Mouse (Mus musculus): ENCODE results near the gene AC140267.1. TPM values are rescaled to one million over a fixed set of nuclear protein-coding genes. Genes with fewer than 3 reads are reported as not detected.

The AC140267.1 gene
- polyA plus RNA-seq, 1 experiment from 2014 or later = not detected

DNA sequence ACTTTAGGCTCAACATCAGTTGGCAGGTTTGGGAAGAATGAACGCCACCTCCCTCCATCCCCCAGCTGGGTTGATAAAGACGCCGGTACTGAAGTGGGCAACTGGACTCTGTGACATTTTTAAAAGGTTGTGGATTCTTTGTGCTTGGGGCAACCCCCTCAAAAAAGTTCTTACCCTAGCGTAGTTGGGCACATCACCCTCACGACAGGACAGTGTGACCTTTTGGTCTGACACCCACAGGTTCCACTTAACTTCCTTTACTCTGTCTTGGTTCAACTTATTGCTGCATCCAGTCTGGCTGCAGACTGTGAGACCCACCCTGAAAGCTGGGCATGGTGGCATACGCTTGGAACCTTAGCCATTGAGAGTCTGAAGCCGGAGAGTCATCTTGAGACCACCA lies 11.9 kb upstream of the AC140267.1 start:
- TF ChIP-seq CTCF (IDR thresholded peaks at IDR 0.05; ENCODE audit: low read depth) (no peak), EP300 (IDR thresholded peaks at IDR 0.05; ENCODE audit: low read depth) (no peak)
- no peak overlapping the region for H3K4me2 ChIP-seq (ENCODE audit: low read depth, low read length)
- H3K36me3 ChIP-seq (replicated peaks; ENCODE audit: insufficient read depth, low read length) = no peaks in the 10 kb centered on the region
- peaks cover 11% of the 10 kb centered on the region for H3K4me1 ChIP-seq (ENCODE audit: insufficient read depth)
- H3K9me3 ChIP-seq (ENCODE audit: low read length) = no peaks in the 10 kb centered on the region
- ATAC-seq (no peak), DNase-seq (no peak)
- no peaks in the 10 kb centered on the region for H3K27me3 ChIP-seq (ENCODE audit: insufficient read depth, low read length)
- 79% methylated on average over 7 of the region's 7 CpGs for WGBS (ENCODE audit: insufficient replicate concordance)
- H3K9ac ChIP-seq (replicated peaks) = no peak overlapping the region
- H3K27ac ChIP-seq (ENCODE audit: low read depth) = no peak overlapping the region
- H3K4me3 ChIP-seq (ENCODE audit: low read depth, low read length) = no peak overlapping the region

DNA sequence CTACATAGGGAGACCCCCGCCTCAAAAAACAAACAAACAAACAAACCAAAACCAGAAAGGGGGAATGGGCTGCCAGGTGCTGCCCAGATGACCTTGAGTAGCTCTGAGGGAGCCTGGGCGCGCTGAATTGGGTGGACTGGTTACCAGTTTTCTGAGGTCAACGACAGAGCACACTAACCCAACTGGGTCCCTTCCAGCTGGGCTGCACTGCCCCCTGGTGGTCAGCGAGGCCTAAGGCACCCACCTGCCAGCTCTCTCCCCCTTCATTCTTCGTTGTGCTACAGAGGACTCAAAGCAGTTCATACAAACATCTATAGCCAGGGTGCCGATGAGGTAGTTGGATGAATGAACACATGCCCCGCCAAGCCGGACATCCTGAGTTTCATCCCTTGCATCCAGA lies 10.4 kb upstream of the AC140267.1 start:
- ATAC-seq = peak; percentile 89
- WGBS (ENCODE audit: insufficient replicate concordance) = 20% methylated on average over 9 of the region's 9 CpGs
- H3K4me1 ChIP-seq (ENCODE audit: insufficient read depth) = no peaks in the 10 kb centered on the region; the same call in 1 of the 2 replicates
- H3K9me3 ChIP-seq (ENCODE audit: low read length) = no peaks in the 10 kb centered on the region
- H3K36me3 ChIP-seq (replicated peaks; ENCODE audit: insufficient read depth, low read length) = no peaks in the 10 kb centered on the region
- no peak overlapping the region for H3K27ac ChIP-seq (ENCODE audit: low read depth)
- no peaks in the 10 kb centered on the region for H3K27me3 ChIP-seq (ENCODE audit: insufficient read depth, low read length)
- no peak overlapping the region for H3K4me3 ChIP-seq (ENCODE audit: low read depth, low read length)
- no peak overlapping the region for H3K4me2 ChIP-seq (ENCODE audit: low read depth, low read length)
- no peak overlapping the region for H3K9ac ChIP-seq (replicated peaks)
- peak; percentile 91 for DNase-seq
- TF ChIP-seq EP300 (IDR thresholded peaks at IDR 0.05; ENCODE audit: low read depth) (no peak), CTCF (IDR thresholded peaks at IDR 0.05; ENCODE audit: low read depth) (peak; percentile 99)

DNA sequence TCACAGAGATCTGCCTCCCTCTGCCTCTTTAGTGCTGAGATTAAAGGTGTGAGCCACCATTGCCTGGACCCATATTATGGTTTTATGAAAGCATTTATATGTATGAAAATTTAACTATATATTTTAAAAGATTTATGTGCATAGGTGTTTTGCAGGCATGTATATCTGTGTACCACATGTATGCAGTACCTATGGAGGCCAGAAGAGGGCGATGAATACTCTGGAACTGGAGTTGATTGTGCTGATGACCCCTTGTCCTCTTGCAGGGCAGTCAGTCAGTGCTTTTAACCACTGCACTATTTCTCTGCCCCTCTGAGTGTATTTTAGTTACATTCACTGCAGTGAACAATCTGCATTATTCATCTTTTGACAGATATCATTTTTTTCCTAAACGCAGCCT lies 9.8 kb upstream of the AC140267.1 start:
- TF ChIP-seq CTCF (IDR thresholded peaks at IDR 0.05; ENCODE audit: low read depth) (peak; percentile 87), EP300 (IDR thresholded peaks at IDR 0.05; ENCODE audit: low read depth) (no peak)
- Histone ChIP-seq H3K27ac (ENCODE audit: low read depth) (no peak overlapping the region), H3K9me3 (ENCODE audit: low read length) (no peaks in the 10 kb centered on the region), H3K4me1 (ENCODE audit: insufficient read depth) (no peaks in the 10 kb centered on the region; the same call in 1 of the 2 replicates), H3K27me3 (ENCODE audit: insufficient read depth, low read length) (no peaks in the 10 kb centered on the region), H3K9ac (replicated peaks) (no peak overlapping the region), H3K36me3 (replicated peaks; ENCODE audit: insufficient read depth, low read length) (no peaks in the 10 kb centered on the region), H3K4me2 (ENCODE audit: low read depth, low read length) (no peak overlapping the region), H3K4me3 (ENCODE audit: low read depth, low read length) (no peak overlapping the region)
- DNase-seq (peak; percentile 83), ATAC-seq (peak; percentile 82)
- WGBS (ENCODE audit: insufficient replicate concordance) = 50% methylated on average over 2 of the region's 2 CpGs

DNA sequence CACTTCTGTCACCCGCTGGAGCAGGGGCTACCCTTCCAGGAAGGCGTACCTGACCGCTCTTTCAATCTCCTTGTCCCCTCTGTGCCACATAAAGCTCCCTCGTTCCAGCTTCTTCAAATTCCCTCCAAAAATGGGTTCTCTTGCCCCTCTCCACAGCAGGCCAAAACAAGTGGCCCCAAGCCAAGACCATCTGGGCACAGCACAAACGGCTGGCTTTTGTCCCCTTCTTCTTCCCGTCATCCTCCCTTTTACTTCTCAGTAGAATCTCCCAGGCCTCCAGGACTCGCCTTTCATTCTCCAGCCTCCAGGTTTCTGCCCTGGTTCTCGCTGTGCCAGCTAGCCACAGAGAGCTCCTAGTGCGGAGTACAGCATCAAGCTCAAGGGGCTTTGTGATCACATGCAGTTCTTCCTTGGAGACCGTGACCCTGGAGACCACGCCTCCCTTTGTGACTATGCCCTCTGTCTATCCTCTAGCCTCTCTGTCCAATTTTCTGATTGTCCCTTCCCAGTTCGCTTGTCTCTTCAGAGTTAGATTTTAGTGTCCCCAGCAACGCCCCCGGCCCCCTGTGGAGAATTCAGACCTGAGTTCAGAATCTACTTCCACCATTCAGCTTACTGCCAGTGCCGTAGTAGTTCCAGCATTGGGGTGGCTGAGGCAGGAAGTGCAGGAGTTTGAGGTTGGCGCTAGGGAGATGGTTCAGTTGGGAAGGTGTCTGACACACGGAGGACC lies 7.4 kb upstream of the AC140267.1 start:
- H3K9ac ChIP-seq (replicated peaks) = no peak overlapping the region
- ATAC-seq (no peak), DNase-seq (no peak)
- peaks cover 3% of the 10 kb centered on the region for H3K4me1 ChIP-seq (ENCODE audit: insufficient read depth)
- no peaks in the 10 kb centered on the region for H3K36me3 ChIP-seq (replicated peaks; ENCODE audit: insufficient read depth, low read length)
- H3K9me3 ChIP-seq (ENCODE audit: low read length) = no peaks in the 10 kb centered on the region
- H3K27me3 ChIP-seq (ENCODE audit: insufficient read depth, low read length) = no peaks in the 10 kb centered on the region
- no peak overlapping the region for H3K4me3 ChIP-seq (ENCODE audit: low read depth, low read length)
- no peak for TF ChIP-seq CTCF (IDR thresholded peaks at IDR 0.05; ENCODE audit: low read depth)
- no peak for TF ChIP-seq EP300 (IDR thresholded peaks at IDR 0.05; ENCODE audit: low read depth)
- no peak overlapping the region for H3K4me2 ChIP-seq (ENCODE audit: low read depth, low read length)
- no peak overlapping the region for H3K27ac ChIP-seq (ENCODE audit: low read depth)
- 79% methylated on average over 17 of the region's 17 CpGs for WGBS (ENCODE audit: insufficient replicate concordance)

DNA sequence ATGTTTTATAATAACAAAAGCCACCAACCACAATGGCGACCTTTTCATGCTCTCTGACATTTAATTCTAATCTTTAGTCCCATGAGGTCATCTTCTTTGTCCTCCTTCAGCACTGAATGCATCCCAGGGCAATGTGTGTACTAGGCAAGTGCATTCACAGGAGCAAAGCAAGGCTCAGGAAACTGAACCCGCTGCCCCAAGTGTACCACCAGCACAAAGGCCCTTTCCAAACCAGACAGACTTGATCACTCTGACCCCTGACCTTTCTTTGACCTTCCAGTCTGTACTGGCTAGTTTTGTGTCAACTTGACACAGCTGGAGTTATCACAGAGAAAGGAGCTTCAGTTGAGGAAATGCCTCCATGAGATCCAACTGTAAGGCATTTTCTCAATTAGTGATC lies 3.3 kb upstream of the AC140267.1 start:
- no peak overlapping the region for H3K9ac ChIP-seq (replicated peaks)
- ATAC-seq = no peak
- WGBS (ENCODE audit: insufficient replicate concordance) = 67% methylated on average over 2 of the region's 2 CpGs

DNA sequence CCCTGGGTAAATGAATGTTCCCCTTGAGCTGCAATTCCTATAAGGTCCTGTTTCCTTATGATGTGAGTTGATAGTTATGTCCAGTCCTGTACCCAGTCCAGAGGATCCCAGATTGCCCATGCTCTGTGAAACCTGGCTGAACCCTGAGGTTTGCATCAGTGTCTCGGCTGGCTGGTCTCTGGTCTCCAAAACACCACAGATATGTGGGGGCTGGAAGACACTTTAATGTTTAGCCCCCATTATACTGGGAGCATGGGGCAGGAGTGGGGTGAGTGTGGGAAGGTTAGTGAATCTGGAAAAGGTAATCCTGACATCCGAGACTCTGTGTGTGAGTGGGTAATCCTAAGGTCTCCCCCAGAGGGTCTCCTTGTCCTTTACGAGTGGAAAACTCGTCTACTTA lies 2.6 kb upstream of the AC140267.1 start:
- Histone ChIP-seq H3K9ac (replicated peaks) (no peak overlapping the region; the same call in 1 of the 2 replicates), H3K9me3 (ENCODE audit: low read length) (no peaks in the 10 kb centered on the region), H3K27ac (ENCODE audit: low read depth) (peak overlapping the region; percentile 67), H3K4me1 (ENCODE audit: insufficient read depth) (peaks cover 18% of the 10 kb centered on the region), H3K36me3 (replicated peaks; ENCODE audit: insufficient read depth, low read length) (peaks cover 24% of the 10 kb centered on the region), H3K4me2 (ENCODE audit: low read depth, low read length) (peak overlapping the region; percentile 83; the same call in 1 of the 2 replicates), H3K27me3 (ENCODE audit: insufficient read depth, low read length) (no peaks in the 10 kb centered on the region), H3K4me3 (ENCODE audit: low read depth, low read length) (no peak overlapping the region)
- no peak for DNase-seq
- WGBS (ENCODE audit: insufficient replicate concordance) = 78% methylated on average over 4 of the region's 4 CpGs
- ATAC-seq = no peak
- TF ChIP-seq EP300 (IDR thresholded peaks at IDR 0.05; ENCODE audit: low read depth) (no peak), CTCF (IDR thresholded peaks at IDR 0.05; ENCODE audit: low read depth) (no peak)

More for the DNA sequence above, 3.3 kb upstream of the AC140267.1 start:
- peaks cover 20% of the 10 kb centered on the region for H3K36me3 ChIP-seq (replicated peaks; ENCODE audit: insufficient read depth, low read length)
- H3K27ac ChIP-seq (ENCODE audit: low read depth) = no peak overlapping the region
- no peaks in the 10 kb centered on the region for H3K27me3 ChIP-seq (ENCODE audit: insufficient read depth, low read length)
- H3K9me3 ChIP-seq (ENCODE audit: low read length) = no peaks in the 10 kb centered on the region
- no peak overlapping the region for H3K4me2 ChIP-seq (ENCODE audit: low read depth, low read length)
- H3K4me3 ChIP-seq (ENCODE audit: low read depth, low read length) = no peak overlapping the region
- H3K4me1 ChIP-seq (ENCODE audit: insufficient read depth) = peaks cover 18% of the 10 kb centered on the region
- no peak for DNase-seq
- TF ChIP-seq EP300 (IDR thresholded peaks at IDR 0.05; ENCODE audit: low read depth) (no peak), CTCF (IDR thresholded peaks at IDR 0.05; ENCODE audit: low read depth) (no peak)
